Mouse (Mus musculus): ENCODE measurements around the gene Cd300ld3.

DNA sequence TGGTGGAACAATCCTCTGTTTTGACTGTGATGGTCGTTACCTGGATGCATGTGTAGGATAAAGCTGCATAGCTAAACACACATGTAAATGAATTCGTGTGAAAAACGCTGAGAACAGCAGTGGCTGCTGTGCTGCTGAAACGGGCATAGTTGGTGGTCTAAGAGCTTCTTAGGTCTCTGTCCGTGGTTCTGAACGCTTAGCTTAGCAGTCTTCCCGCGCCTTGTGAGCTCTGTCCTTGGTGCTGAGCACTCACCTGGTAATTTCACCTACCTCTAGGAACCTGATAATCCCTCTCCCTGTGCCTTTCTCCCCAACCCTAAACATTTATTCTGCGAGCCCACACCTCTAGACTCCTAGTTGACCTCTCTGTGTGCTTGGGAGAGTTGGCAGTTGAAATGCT, 4.0 kb upstream of the Cd300ld3 start:
- no peak for TF ChIP-seq EP300 (IDR thresholded peaks at IDR 0.05)
- TF ChIP-seq CTCF (IDR thresholded peaks at IDR 0.05): no peak

All from lung, postnatal 0 days (tissue).